Mouse (Mus musculus): ENCODE data around the gene Fpr2. TPM values are rescaled to one million over a fixed set of nuclear protein-coding genes. Genes with fewer than 3 reads are reported as not detected.

Gene Fpr2
- 0.05 TPM in 1 of 2 replicates, not detected in the other for polyA plus RNA-seq (2012; rRNA removed)

GRCm38 (mm10) chr17:17887774-17888248, at the start of gene Fpr2, which contains the start of gene Fpr3:
Fpr2 (plus strand) TSS chr17:17887824.
Fpr3 (plus strand) TSS chr17:17887852.

GRCm38 (mm10) chr17:17855064-17855838, 32.4 kb upstream of the Fpr2 start, which contains the start of gene Has1:
Has1 (minus strand) TSS chr17:17855205.

GRCm38 (mm10) chr17:17883840-17884239, 3.8 kb upstream of the Fpr2 start, which contains the start of gene Fpr1:
Fpr1 (minus strand) TSS chr17:17883940.

Other genes with a start within 250 kb of the Fpr2 start
- gene Vmn2r90, start 184.1 kb upstream of the Fpr2 start, polyA plus RNA-seq (2012; rRNA removed), result not detected in 2 replicates
- gene Spaca6, start 60.7 kb upstream of the Fpr2 start, polyA plus RNA-seq (2012; rRNA removed), result 110 and 147 TPM in 2 replicates
- gene Has1, start 32.6 kb upstream of the Fpr2 start, polyA plus RNA-seq (2012; rRNA removed), result 0.06 TPM in 1 of 2 replicates, not detected in the other
- gene Fpr1, start 3.9 kb upstream of the Fpr2 start, polyA plus RNA-seq (2012; rRNA removed), result not detected in 2 replicates
- not detected in 2 replicates for gene Fpr3, start within 50 bp of the Fpr2 start, polyA plus RNA-seq (2012; rRNA removed)
- not detected in 2 replicates for gene Fpr-rs4, start 133.9 kb downstream of the Fpr2 start, polyA plus RNA-seq (2012; rRNA removed)
- gene Vmn2r124, start 161.6 kb downstream of the Fpr2 start, polyA plus RNA-seq (2012; rRNA removed), result not detected in 2 replicates
- gene Vmn2r91, start 197.2 kb downstream of the Fpr2 start, polyA plus RNA-seq (2012; rRNA removed), result not detected in 2 replicates

Measured in central nervous system, embryonic 11.5 days (tissue).